Mouse (Mus musculus) olfactory bulb, adult 2 months (tissue): ENCODE results near the gene Smc3. TPM values are rescaled to one million over a fixed set of nuclear protein-coding genes. Genes with fewer than 3 reads are reported as not detected.

Source experiments
- H3K27ac ChIP-seq: fragments of 200-500 bp; 2 replicates; pipeline ENCODE4 v1.5.1; 2012; ENCODE audit warnings: low read depth, low read length; ENCODE audit not compliant: insufficient read depth
- H3K4me1 ChIP-seq: fragments of 200-500 bp; 2 replicates; pipeline ENCODE4 v1.6.1; 2012; ENCODE audit warnings: low read length; ENCODE audit not compliant: control insufficient read depth, insufficient read depth
- H3K4me3 ChIP-seq: fragments of 200-500 bp; 2 replicates; pipeline ENCODE4 v1.5.1; 2012; ENCODE audit warnings: mild to moderate bottlenecking, low read depth, low read length, moderate library complexity; ENCODE audit not compliant: insufficient read depth
- CTCF ChIP-seq: fragments of 200-500 bp; IDR thresholded peaks from 2 replicates; pipeline ENCODE4 v1.5.1; 2012; ENCODE audit warnings: low read depth, mild to moderate bottlenecking, low read length, moderate library complexity; ENCODE audit not compliant: insufficient read depth
- POLR2A ChIP-seq: fragments of 200-500 bp; IDR thresholded peaks from 2 replicates; pipeline ENCODE4 v1.6.1; 2012; ENCODE audit warnings: mild to moderate bottlenecking, low read depth, low read length, moderate library complexity; ENCODE audit not compliant: insufficient read depth
- WGBS: fragments of 180-500 bp; shearing (Covaris S2); methylation state at CpG from one replicate; pipeline ENCODE4 v1.1.7; 2018; 5-methylcytosine and 5-hydroxymethylcytosine counted together
- polyA plus RNA-seq: library from polyadenylated mRNA; stranded (reverse); fragments of >200 nt; gene quantifications from 2 replicates; pipeline ENCODE4 v1.2.4, GENCODE M21; 2012; ENCODE audit warnings: low replicate concordance; ENCODE audit not compliant: missing spikeins, insufficient read depth, insufficient read length

Smc3 gene
- polyA plus RNA-seq, 1 experiment, result 104 TPM

DNA sequence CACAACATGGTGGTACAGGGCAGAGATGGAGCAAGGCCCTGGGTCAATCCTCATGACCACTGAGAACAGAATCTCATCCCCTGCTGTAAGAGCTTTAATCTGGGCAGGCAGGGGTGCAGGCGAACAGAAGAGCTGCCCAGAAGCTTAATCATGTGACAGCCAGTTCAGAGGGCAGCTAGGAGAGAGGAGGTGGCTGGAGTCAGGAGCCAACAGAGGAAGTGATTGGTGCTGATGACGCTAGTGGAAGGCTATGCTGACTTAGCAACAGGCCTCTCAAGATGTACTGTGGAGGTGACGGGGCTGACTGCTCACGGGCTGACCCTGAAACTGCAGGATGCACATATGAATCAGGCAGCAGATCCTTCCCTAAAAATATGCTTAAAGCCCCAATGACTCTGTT is 36.0 kb upstream of the Smc3 start:
- H3K4me1 ChIP-seq, result peaks cover 6% of the 10 kb centered on the region; the same call in 1 of the 2 replicates
- 68% methylated on average over 4 of the region's 4 CpGs for WGBS
- TF ChIP-seq POLR2A (no peak), CTCF (no peak)

DNA sequence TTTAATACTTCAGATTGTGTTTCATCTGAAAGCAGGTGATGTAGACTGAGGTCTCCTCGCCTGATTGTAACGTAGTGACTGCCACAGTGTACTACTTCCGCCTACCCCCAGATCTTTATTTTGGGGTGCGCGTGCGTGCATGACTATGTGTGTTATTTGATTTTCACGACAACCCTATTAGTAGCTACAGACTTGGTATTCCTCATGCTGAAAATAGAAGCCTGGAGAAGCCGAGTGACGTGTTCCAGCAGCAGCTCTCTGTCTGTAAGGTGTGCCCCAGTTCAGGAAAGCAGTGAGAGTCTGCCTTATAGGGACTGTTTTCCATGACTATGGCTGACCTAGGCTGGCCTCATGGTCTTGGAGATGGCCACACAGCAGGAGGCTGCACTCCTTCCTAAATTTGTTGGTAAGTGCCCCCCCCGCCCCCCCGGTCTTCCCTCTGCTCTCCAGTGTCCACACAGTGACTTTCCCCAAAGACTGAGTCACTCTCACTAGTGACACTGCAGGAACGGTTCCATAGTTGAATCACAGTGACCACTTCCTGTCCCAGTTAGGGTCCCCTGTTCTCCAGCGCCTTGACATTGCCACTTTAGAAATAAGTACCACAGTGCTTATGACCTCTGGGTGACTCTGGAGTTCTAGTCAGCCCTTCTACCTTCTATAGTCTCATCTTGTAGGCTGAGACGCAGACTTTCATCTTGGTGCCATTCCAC is 34.5 kb upstream of the Smc3 start:
- 58% methylated on average over 14 of the region's 14 CpGs for WGBS
- Histone ChIP-seq H3K4me1 (peaks cover 6% of the 10 kb centered on the region; the same call in 1 of the 2 replicates), H3K4me3 (no peak overlapping the region), H3K27ac (peak overlapping the region; percentile 36)
- no peak for TF ChIP-seq POLR2A
- TF ChIP-seq CTCF, result no peak

More for the DNA sequence above, 36.0 kb upstream of the Smc3 start:
- Histone ChIP-seq H3K4me3 (no peak overlapping the region), H3K27ac (no peak overlapping the region)

DNA sequence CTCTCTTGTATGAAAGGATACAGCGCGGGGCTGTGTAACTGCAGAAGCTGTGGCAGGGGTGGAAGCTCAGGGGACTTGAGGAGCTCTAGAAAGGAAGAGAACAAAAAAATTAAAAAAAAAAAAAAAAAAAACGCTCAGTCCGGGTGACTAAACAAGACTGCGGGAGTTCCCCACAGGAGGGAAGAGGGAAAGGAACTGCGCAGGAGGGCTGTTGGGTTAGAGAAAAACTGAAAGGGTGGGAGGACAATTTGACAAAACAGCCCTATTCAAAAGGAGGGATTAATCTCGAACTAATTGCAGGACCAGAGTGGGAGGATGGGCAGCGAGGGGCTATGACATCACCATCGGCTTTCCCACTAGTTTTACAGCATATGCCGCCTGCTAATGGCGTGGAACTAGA is 32.3 kb upstream of the Smc3 start:
- TF ChIP-seq CTCF, result no peak
- no peak for TF ChIP-seq POLR2A
- WGBS, result 8% methylated on average over 11 of the region's 11 CpGs
- H3K27ac ChIP-seq, result peak overlapping the region; percentile 3; the same call in 1 of the 2 replicates
- no peak overlapping the region for H3K4me3 ChIP-seq
- peaks cover 6% of the 10 kb centered on the region; the same call in 1 of the 2 replicates for H3K4me1 ChIP-seq

DNA sequence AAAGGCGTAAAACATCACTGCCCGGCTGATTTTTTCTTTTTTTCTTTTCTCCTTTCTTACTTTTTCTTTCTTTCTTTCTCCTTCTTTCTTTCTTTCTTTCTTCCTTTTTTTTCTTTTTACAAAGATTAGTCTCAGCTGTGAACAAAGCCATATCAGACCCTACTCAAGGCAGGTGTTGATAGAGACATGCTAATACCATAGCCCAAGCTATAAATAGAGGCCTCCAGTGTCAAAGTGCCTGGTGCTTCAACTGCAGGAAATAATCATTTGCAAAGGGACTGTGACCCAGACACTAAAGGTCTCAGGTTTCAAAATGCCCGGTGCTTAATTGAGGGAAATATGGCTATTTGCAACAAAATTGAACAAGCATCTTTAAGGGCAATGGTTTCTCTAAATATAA is 31.6 kb upstream of the Smc3 start:
- Histone ChIP-seq H3K4me1 (peaks cover 6% of the 10 kb centered on the region; the same call in 1 of the 2 replicates), H3K27ac (peak overlapping the region; percentile 3; the same call in 1 of the 2 replicates), H3K4me3 (no peak overlapping the region)
- TF ChIP-seq POLR2A (no peak), CTCF (no peak)
- WGBS, result 76% methylated on average over 3 of the region's 3 CpGs

DNA sequence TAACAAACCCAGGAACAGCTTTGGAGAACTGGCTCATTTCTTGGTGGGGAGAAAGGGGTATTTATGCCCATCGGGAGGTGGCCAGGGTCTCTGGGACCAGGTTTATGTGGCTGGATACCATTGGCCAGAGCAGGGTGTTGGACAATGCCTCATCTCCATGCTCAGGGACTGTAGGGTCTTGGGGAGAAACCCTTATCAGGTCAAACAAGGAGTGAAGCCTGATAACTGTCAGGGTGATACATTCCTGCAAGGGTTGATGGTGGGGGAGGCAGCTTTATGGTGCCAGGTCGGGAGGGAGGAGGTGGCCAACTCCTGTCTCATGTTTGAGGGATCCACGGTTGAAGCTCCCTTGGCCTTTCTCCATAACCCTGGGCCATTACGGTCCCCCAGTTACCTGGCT is 29.1 kb upstream of the Smc3 start:
- peaks cover 5% of the 10 kb centered on the region; the same call in 1 of the 2 replicates for H3K4me1 ChIP-seq
- 93% methylated on average over 4 of the region's 4 CpGs for WGBS
- H3K27ac ChIP-seq, result no peak overlapping the region
- H3K4me3 ChIP-seq, result no peak overlapping the region
- TF ChIP-seq POLR2A, result no peak
- no peak for TF ChIP-seq CTCF

DNA sequence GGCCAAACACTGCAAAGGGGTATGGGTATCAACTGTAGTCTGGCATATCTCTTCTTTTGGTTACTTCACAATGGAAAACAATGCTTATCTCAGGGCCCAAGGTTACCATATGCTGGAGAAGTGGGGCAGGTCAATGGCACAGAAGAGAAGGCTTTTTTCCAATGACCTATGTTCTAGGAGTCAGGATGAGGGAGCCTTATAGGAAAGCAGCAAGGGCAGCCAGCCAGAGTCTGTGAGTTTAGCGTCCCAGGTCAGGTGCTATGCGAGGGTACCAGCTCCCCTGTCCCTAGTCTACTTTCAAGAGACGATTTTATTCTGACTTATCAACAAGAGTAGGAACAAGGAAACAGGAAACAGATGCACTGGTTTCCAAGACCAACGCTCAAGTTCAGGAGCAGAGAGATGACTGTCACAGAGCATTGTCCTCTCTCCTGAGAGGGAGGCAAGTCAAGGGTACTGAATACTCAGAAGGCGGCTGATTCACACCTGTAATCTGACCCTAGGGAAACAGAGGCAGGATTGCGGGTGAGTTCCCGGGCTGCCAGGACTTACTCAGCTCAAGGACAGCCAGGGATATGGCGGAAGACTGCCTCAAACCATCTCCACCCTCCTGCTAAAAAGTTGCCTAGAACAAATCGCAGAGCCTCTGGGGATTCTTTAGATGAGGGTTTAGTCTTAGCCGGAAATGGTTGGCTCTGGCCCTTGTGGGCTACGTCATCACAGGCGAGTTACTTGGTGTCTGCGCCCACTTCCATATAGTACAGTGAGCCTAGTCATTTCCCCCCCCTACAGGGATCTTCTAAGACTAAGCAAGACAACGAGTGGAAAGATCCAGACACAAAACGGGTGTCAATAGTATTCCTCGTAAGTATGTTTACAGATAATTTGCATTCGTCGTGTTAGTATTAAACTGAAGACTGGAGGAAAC is 28.4 kb upstream of the Smc3 start:
- no peak for TF ChIP-seq POLR2A
- TF ChIP-seq CTCF, result no peak
- WGBS, result 87% methylated on average over 18 of the region's 18 CpGs
- Histone ChIP-seq H3K4me3 (no peak overlapping the region), H3K27ac (no peak overlapping the region), H3K4me1 (peaks cover 5% of the 10 kb centered on the region; the same call in 1 of the 2 replicates)

DNA sequence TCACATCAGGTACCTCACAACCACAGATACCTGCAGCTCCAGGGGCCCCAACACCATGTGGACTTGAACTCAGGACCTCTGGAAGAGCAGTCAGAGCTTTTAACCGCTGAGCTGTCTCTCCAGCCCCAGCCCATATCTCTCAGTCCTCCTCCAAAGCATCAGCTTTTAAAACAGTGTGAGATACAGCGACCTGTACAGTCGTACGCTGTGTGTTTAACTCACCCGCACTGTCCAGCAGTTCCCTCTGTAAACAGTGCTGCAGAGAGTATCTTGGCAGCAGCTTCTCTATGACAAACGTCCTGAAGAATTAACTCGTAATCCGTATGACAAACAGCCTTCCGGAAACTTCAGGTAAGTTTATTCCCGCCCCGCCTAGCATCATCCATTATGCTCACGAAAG is 27.6 kb upstream of the Smc3 start:
- WGBS, result 85% methylated on average over 12 of the region's 12 CpGs
- no peak overlapping the region for H3K4me3 ChIP-seq
- H3K27ac ChIP-seq, result no peak overlapping the region
- peaks cover 8% of the 10 kb centered on the region; the same call in 1 of the 2 replicates for H3K4me1 ChIP-seq
- no peak for TF ChIP-seq POLR2A
- no peak for TF ChIP-seq CTCF

DNA sequence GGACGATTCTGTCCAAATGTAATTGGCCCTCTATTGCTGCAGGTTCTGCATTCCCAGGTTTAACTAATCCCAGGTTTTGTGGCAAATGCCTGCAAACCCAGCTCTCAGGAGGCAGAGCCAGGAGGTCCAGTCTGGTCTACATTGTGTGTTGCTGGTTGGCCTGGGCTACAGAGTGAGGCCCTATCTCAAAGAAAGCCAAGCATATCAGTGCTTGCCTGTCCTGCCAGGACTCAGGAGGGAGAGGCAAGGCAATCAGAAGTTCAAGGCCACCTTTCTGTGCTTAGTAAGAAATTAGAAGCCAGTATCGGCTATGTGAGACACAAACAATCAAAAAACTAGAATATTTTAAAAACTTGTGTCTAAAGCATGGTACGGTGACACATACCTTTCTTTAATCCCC is 27.0 kb upstream of the Smc3 start:
- 82% methylated on average over 3 of the region's 3 CpGs for WGBS
- no peak overlapping the region for H3K4me3 ChIP-seq
- peaks cover 8% of the 10 kb centered on the region; the same call in 1 of the 2 replicates for H3K4me1 ChIP-seq
- H3K27ac ChIP-seq, result no peak overlapping the region
- TF ChIP-seq POLR2A (no peak), CTCF (no peak)

DNA sequence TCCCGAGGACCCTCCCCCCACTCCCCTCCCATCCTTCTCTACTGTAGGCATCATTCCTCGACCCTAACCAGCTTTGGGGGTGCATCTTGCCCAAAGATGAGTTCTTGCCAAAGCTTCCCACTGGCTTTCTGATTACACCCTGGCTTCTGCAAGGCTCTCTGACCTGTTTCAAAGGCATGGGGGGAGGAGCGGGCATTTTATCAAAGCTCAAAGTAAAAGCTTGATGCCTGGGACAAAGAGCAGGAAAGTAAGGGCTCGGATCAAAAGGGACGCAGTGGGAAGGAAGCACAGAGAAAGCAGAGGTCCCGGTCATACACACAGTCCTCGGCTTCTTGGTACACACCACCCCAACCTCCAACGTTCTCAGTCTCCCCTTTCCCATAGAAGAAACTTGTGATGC is 26.1 kb upstream of the Smc3 start:
- H3K4me1 ChIP-seq, result peaks cover 6% of the 10 kb centered on the region; the same call in 1 of the 2 replicates
- TF ChIP-seq CTCF, result no peak
- no peak for TF ChIP-seq POLR2A
- no peak overlapping the region for H3K27ac ChIP-seq
- no peak overlapping the region for H3K4me3 ChIP-seq
- WGBS, result 60% methylated on average over 8 of the region's 8 CpGs
